Mouse (Mus musculus) mammary gland, adult 2 months (tissue): ENCODE results near the gene Tmem192. TPM values are rescaled to one million over a fixed set of nuclear protein-coding genes. Genes with fewer than 3 reads are reported as not detected.

Experiments used
- polyA plus RNA-seq: library from polyadenylated mRNA; depleted of rRNA; stranded (reverse); fragments of >200 nt; gene quantifications from 2 replicates; pipeline ENCODE4 v1.2.3, GENCODE M21; 2012; ENCODE audit warnings: low replicate concordance; rRNA removed

Gene Tmem192
- polyA plus RNA-seq = 81.5 and 103 TPM in 2 replicates

GRCm38 (mm10) chr8:64946820-64947697, at the start of gene Tmem192:
Gene Tmem192 (plus strand): TSS chr8:64947185.

GRCm38 (mm10) chr8:64987731-64988130, 40.7 kb downstream of the Tmem192 start, which contains the start of gene Trim75:
Gene Trim75 (minus strand): TSS chr8:64987831.

GRCm38 (mm10) chr8:65018423-65018822, 71.4 kb downstream of the Tmem192 start, which contains the start of the genes Trim61 and Trim60:
Gene Trim61 (minus strand): TSS chr8:65018523.
Gene Trim60 (minus strand): TSS chr8:65018584.

Other genes with a start within 250 kb of the Tmem192 start
- gene Msmo1, start 213.4 kb upstream of the Tmem192 start, polyA plus RNA-seq = 8.7 and 22.8 TPM in 2 replicates
- 15.0 and 20.5 TPM in 2 replicates for gene Klhl2, start 97.2 kb upstream of the Tmem192 start, polyA plus RNA-seq
- not detected in 2 replicates for gene Trim75, start 40.6 kb downstream of the Tmem192 start, polyA plus RNA-seq
- gene Trim61, start 71.3 kb downstream of the Tmem192 start, polyA plus RNA-seq = not detected in 2 replicates
- not detected in 2 replicates for gene Trim60, start 71.4 kb downstream of the Tmem192 start, polyA plus RNA-seq
- 0.34 TPM in 1 of 2 replicates, not detected in the other for gene Apela, start 90.2 kb downstream of the Tmem192 start, polyA plus RNA-seq
- not detected in 2 replicates for gene Gm10663, start 127.8 kb downstream of the Tmem192 start, polyA plus RNA-seq
- gene BC030870, start 182.4 kb downstream of the Tmem192 start, polyA plus RNA-seq = 0.11 and 1.0 TPM in 2 replicates